Mouse (Mus musculus) olfactory bulb, adult 2 months (tissue): ENCODE data around the gene Zfhx3. TPM values are rescaled to one million over a fixed set of nuclear protein-coding genes. Genes with fewer than 3 reads are reported as not detected.

ENCODE experiments used
- H3K27ac ChIP-seq: fragments of 200-500 bp; 2 replicates; pipeline ENCODE4 v1.5.1; 2012; ENCODE audit warnings: low read depth, low read length; ENCODE audit not compliant: insufficient read depth
- H3K4me1 ChIP-seq: fragments of 200-500 bp; 2 replicates; pipeline ENCODE4 v1.6.1; 2012; ENCODE audit warnings: low read length; ENCODE audit not compliant: control insufficient read depth, insufficient read depth
- H3K4me3 ChIP-seq: fragments of 200-500 bp; 2 replicates; pipeline ENCODE4 v1.5.1; 2012; ENCODE audit warnings: mild to moderate bottlenecking, low read depth, low read length, moderate library complexity; ENCODE audit not compliant: insufficient read depth
- CTCF ChIP-seq: fragments of 200-500 bp; IDR thresholded peaks from 2 replicates; pipeline ENCODE4 v1.5.1; 2012; ENCODE audit warnings: low read depth, mild to moderate bottlenecking, low read length, moderate library complexity; ENCODE audit not compliant: insufficient read depth
- POLR2A ChIP-seq: fragments of 200-500 bp; IDR thresholded peaks from 2 replicates; pipeline ENCODE4 v1.6.1; 2012; ENCODE audit warnings: mild to moderate bottlenecking, low read depth, low read length, moderate library complexity; ENCODE audit not compliant: insufficient read depth
- WGBS: fragments of 180-500 bp; shearing (Covaris S2); methylation state at CpG from one replicate; pipeline ENCODE4 v1.1.7; 2018; 5-methylcytosine and 5-hydroxymethylcytosine counted together
- polyA plus RNA-seq: library from polyadenylated mRNA; stranded (reverse); fragments of >200 nt; gene quantifications from 2 replicates; pipeline ENCODE4 v1.2.4, GENCODE M21; 2012; ENCODE audit warnings: low replicate concordance; ENCODE audit not compliant: missing spikeins, insufficient read depth, insufficient read length

Gene Zfhx3
- polyA plus RNA-seq, 1 experiment, result not detected

GRCm38 (mm10) chr8:108481167-108481815 lies 538.8 kb downstream of the Zfhx3 start:
- H3K27ac ChIP-seq, result no peak overlapping the region

DNA sequence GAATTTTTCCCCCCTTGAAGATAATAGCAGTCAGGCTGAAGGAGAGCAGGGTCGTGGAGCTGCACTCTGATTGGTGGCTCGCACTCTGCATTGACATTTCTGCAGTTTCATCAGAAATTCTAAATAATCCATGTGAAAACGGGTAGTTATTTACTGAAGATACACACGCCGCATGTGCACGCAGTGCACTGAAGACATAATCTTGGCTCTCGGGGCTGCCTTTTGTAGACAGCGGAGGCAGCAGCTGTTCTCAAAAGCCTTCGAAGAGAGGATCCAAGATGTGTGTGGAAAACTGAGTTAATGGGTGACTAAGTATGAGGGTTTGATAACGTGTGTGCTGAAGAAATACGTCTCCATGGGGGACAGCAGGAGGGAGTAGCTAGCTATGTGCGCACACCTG lies 553.7 kb downstream of the Zfhx3 start:
- Histone ChIP-seq H3K4me1 (peaks cover 6% of the 10 kb centered on the region), H3K4me3 (no peak overlapping the region), H3K27ac (no peak overlapping the region)
- WGBS, result 37% methylated on average over 12 of the region's 12 CpGs
- TF ChIP-seq CTCF (no peak), POLR2A (no peak)

More at GRCm38 (mm10) chr8:108481167-108481815, 538.8 kb downstream of the Zfhx3 start:
- no peak overlapping the region for H3K4me3 ChIP-seq
- TF ChIP-seq CTCF (no peak), POLR2A (no peak)
- WGBS, result 87% methylated on average over 11 of the region's 11 CpGs
- H3K4me1 ChIP-seq, result no peaks in the 10 kb centered on the region

- no peaks in the 10 kb centered on the region for H3K4me1 ChIP-seq
- WGBS, result 92% methylated on average over 3 of the region's 3 CpGs
- TF ChIP-seq POLR2A (no peak), CTCF (no peak)
- no peak overlapping the region for H3K4me3 ChIP-seq
- no peak overlapping the region for H3K27ac ChIP-seq
Measured at GRCm38 (mm10) chr8:108506779-108507178, 564.3 kb downstream of the Zfhx3 start.

DNA sequence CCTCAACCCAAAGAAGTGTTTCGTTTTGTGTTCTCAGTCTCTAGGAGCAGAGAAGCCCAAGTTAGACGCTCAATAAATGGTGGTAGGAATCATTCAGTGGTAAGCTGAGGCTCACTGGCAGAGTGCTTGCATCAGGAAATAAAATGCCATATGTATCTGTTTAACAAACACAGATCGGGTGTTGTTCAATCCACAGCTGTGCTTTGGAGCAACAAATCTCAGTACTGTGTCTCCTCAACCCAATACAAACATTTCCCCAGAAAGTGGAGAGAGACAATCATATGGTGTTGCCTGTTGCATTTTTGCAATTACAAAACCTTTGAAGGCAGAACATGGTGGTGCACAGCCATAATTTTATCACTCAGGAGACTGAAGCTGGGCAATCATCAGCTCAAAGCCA lies 565.3 kb downstream of the Zfhx3 start:
- Histone ChIP-seq H3K4me3 (no peak overlapping the region), H3K4me1 (no peaks in the 10 kb centered on the region), H3K27ac (no peak overlapping the region)
- no peak for TF ChIP-seq POLR2A
- no peak for TF ChIP-seq CTCF
- 90% methylated on average over 3 of the region's 3 CpGs for WGBS

DNA sequence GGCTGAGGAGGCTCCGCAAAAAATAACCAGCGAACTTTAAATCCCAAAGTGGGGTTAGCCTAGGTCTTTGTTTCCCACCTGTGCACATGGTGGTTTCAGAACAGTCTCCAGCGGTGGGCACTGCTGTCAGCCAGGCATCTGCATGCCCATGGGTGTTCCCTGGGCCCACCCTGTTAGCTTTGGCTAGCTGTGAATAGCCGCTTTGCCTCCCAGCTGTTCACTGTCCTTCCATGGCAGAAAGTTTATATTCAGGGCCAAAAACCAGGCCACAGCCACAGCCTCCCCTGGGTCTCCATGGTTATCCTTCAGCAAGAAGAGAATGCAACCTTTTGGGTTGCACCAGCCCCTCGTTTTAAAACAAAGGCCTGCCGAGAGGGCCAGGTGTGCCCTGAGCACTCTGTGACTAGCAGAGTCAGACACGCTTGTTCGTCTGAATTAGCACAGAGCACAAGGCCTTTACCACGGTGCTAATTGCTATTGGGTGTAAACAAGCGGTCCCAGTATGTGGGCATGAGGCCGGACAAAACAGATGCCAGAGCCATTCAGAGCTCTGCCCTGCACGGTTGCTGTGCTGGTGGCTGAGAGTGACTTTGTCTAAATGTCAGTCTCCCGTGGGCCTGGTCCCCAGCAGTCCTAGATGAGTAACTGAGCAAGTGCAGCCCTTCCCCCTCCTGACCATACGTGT lies 568.3 kb downstream of the Zfhx3 start:
- TF ChIP-seq POLR2A, result no peak
- no peak for TF ChIP-seq CTCF
- Histone ChIP-seq H3K4me1 (no peaks in the 10 kb centered on the region), H3K4me3 (no peak overlapping the region), H3K27ac (no peak overlapping the region)
- WGBS, result 59% methylated on average over 14 of the region's 14 CpGs

DNA sequence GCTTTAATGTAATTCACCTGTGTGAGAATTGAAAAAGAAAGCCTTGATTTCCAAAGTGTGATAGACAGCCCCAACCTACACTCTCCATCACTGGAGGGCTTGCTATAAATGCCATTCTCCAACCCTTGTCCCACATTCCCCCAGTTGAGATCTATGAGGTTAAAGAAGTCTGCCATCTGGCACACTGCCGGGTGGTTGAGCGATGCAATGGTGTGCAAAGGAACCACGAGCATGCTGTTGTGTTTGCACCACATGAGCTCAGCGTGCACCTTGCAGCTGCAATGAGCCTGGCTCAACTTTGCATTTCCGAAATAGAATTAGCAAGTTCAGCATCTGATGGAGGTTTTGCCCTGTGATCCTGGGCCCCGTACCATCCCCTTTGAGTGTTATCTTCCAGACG lies 575.7 kb downstream of the Zfhx3 start:
- Histone ChIP-seq H3K4me3 (no peak overlapping the region), H3K4me1 (no peaks in the 10 kb centered on the region), H3K27ac (no peak overlapping the region)
- WGBS, result 91% methylated on average over 7 of the region's 7 CpGs
- TF ChIP-seq CTCF (no peak), POLR2A (no peak)

GRCm38 (mm10) chr8:108522050-108522449 lies 579.6 kb downstream of the Zfhx3 start:
- TF ChIP-seq CTCF (no peak), POLR2A (no peak)
- Histone ChIP-seq H3K4me3 (no peak overlapping the region), H3K4me1 (no peaks in the 10 kb centered on the region), H3K27ac (no peak overlapping the region)
- WGBS, result 91% methylated on average over 4 of the region's 4 CpGs

DNA sequence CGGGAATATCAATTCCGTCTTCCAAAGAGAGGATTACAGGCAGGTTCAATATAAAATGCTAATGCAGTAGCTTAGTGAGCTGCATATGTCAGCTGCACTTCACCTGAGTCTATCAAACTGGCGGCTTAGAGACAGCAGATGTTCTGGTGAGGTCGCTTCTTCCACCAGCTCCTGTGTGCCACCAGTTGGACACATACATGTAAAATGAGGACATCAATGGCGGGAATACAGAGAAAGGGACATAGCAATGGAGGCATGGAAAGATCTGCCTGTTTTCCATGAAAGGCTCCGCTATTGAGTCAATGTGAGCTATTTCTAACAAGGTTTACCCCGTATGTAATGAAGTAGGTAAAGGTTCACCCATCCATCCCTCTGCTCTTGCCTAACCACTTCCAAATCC lies 587.0 kb downstream of the Zfhx3 start:
- H3K4me3 ChIP-seq, result no peak overlapping the region
- TF ChIP-seq POLR2A (no peak), CTCF (no peak)
- H3K4me1 ChIP-seq, result no peaks in the 10 kb centered on the region
- H3K27ac ChIP-seq, result no peak overlapping the region
- 97% methylated on average over 7 of the region's 7 CpGs for WGBS

GRCm38 (mm10) chr8:108535121-108535876 lies 592.9 kb downstream of the Zfhx3 start:
- no peak overlapping the region for H3K27ac ChIP-seq
- no peak overlapping the region for H3K4me3 ChIP-seq
- TF ChIP-seq POLR2A (no peak), CTCF (no peak)
- H3K4me1 ChIP-seq, result peaks cover 17% of the 10 kb centered on the region
- whole genome bisulfite sequencing, result 71% methylated on average over 16 of the region's 16 CpGs
